Mouse (Mus musculus) liver, adult 2 months (tissue): ENCODE results near the gene Fgfr2.

Source experiments
- CTCF ChIP-seq: fragments of 200-500 bp; IDR thresholded peaks from 2 replicates; pipeline ENCODE4 v1.5.1; 2011; ENCODE audit warnings: low read depth, low read length, control low read depth
- POLR2A ChIP-seq: fragments of 200-500 bp; IDR thresholded peaks from 2 replicates; pipeline ENCODE4 v1.6.1; 2011; ENCODE audit warnings: low read length, control low read depth; ENCODE audit not compliant: insufficient read depth; ENCODE audit errors: extremely low read depth

DNA sequence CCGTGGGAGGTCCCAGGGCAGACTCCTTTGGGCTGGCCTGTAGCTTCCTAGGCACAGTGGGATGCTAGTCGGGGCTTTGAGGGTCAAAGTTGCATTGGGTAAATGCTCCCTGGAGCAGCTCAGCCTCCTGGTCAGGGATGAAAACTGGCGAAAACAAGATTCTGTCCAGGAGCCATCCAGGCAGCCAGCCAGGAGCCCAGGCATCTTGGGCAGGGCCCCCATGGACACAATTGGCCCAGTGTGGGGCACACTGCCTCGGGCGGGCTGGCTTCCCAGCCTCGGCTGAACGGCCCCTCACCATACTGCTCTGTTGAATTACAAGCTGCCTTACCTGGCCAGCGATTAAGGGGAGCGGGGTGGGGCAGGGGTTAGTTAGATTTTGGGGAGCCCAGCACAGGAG is 430.4 kb downstream of the Fgfr2 start:
- no peak for TF ChIP-seq CTCF
- no peak for TF ChIP-seq POLR2A
